Mouse (Mus musculus) heart, embryonic 13.5 days (tissue): ENCODE measurements around the gene Kif6. TPM values are rescaled to one million over a fixed set of nuclear protein-coding genes. Genes with fewer than 3 reads are reported as not detected.

Source experiments
- polyA plus RNA-seq: library from polyadenylated mRNA; unstranded; fragments of >200 nt; fragmentation: Nextera tagmentation; extraction: Ambion mirVana; gene quantifications from 2 replicates; pipeline ENCODE4 v1.2.1, GENCODE M21; 2015

Gene Kif6
- polyA plus RNA-seq, 1 experiment from 2014 or later = 1.2 TPM

Other genes starting within 250 kb of the Kif6 start
- gene Mocs1, start 186.8 kb upstream of the Kif6 start, polyA plus RNA-seq = 5.0 and 5.9 TPM in 2 replicates
- gene Daam2, start 50.8 kb upstream of the Kif6 start, polyA plus RNA-seq = 4.4 and 4.6 TPM in 2 replicates